Comparison of ENCODE assay signal across 21 mouse cellular contexts in the genomic region with DNA sequence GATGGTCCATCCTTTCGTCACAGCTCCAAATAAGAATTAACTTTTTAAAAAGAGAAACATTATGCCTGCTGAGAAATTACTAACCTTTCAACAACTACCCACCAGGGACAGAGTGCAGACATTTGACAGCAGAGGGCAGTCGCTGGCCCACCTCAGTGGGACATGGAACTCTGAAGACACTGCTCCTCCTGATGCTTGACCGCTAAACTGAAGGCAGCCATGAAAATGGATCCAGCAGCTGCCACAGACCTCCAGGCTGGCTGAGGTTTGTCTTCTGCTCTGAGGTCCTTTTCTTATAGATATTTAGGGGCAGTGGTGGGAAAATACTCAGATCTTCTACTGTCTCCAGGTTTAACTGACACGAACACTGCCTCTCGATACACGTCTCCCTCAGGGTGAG.
A peak's percentile ranks its signal among the peaks of the same experiment; 100 is the strongest.
DNase-seq lines count a peak whose midpoint lies in the region; ATAC-seq and TF ChIP-seq lines count a peak whose summit lies in the region.
"Had no signal": no experiment of that assay in that cellular context is flagged by ENCODE, and none has a peak within 500 bp of the region (broad histone marks: within the 10 kb centered on the region; RNA-seq: fewer than 3 reads in every experiment).

No protein-coding gene starts in this region.

- H3K4me3 ChIP-seq in midbrain, embryonic 11.5 days (ENCODE audit: low read depth, low read length), result no peak overlapping the region
- no peak overlapping the region for H3K4me3 ChIP-seq in midbrain, embryonic 14.5 days (replicated peaks; ENCODE audit: low read depth, low read length)
- H3K4me3 ChIP-seq in CH12.LX (replicated peaks in 1 of 3; ENCODE audit: low read depth in 2 of 3, low read length in 2 of 3, poor library complexity in 1 of 3), result no peak overlapping the region

- no peak for TF ChIP-seq POLR2A in CH12.LX (IDR thresholded peaks at IDR 0.05; ENCODE audit: low read depth, low read length)

- no peaks in the 10 kb centered on the region for H3K36me3 ChIP-seq in midbrain, embryonic 11.5 days (ENCODE audit: control insufficient read depth, insufficient read depth, low read length)
- no peaks in the 10 kb centered on the region for H3K36me3 ChIP-seq in midbrain, embryonic 14.5 days (ENCODE audit: control insufficient read depth, insufficient read depth, low read length)
- no peaks in the 10 kb centered on the region for H3K36me3 ChIP-seq in CH12.LX (replicated peaks in 1 of 2; ENCODE audit: control insufficient read depth in 1 of 2, insufficient read depth in 1 of 2, low read length in 1 of 2)
- H3K36me3 ChIP-seq: G1E had no signal

- TF ChIP-seq RAD21 in CH12.LX (IDR thresholded peaks at IDR 0.05; ENCODE audit: low read depth, low read length), result peak; percentile 26

- H3K27ac ChIP-seq in midbrain, embryonic 11.5 days (ENCODE audit: low read depth, low read length), result no peak overlapping the region
- no peak overlapping the region for H3K27ac ChIP-seq in midbrain, embryonic 14.5 days (replicated peaks; ENCODE audit: low read depth, low read length)
- no peak overlapping the region for H3K27ac ChIP-seq in CH12.LX (ENCODE audit: insufficient read depth, low read depth)

- ATAC-seq in midbrain, embryonic 11.5 days (ENCODE audit: low FRiP score), result no peak
- no peak for ATAC-seq in midbrain, embryonic 14.5 days (ENCODE audit: low FRiP score, low TSS enrichment)
- ATAC-seq: activated CD4-positive, CD25-positive, alpha-beta regulatory T cell, adult 4 months; CD4-positive, CD25-positive, alpha-beta regulatory T cell, adult 4 months; Patski had no signal

- H3K79me2 ChIP-seq in CH12.LX (replicated peaks; ENCODE audit: control insufficient read depth, extremely low read depth, insufficient read depth, poor library complexity, severe bottlenecking), result no peaks in the 10 kb centered on the region

- no peak overlapping the region for H3K9ac ChIP-seq in midbrain, embryonic 11.5 days (ENCODE audit: low read length)
- H3K9ac ChIP-seq in midbrain, embryonic 14.5 days (replicated peaks; ENCODE audit: low read length), result no peak overlapping the region
- no peak overlapping the region for H3K9ac ChIP-seq in CH12.LX (ENCODE audit: insufficient read depth, low read depth)

- H3K9me3 ChIP-seq in midbrain, embryonic 11.5 days (ENCODE audit: control insufficient read depth, low read length), result no peaks in the 10 kb centered on the region
- no peaks in the 10 kb centered on the region for H3K9me3 ChIP-seq in midbrain, embryonic 14.5 days (ENCODE audit: control insufficient read depth, low read length)
- H3K9me3 ChIP-seq in CH12.LX (replicated peaks; ENCODE audit: low read length), result no peaks in the 10 kb centered on the region
- H3K9me3 ChIP-seq: G1E had no signal

- 92% methylated on average over 6 of the region's 6 CpGs for whole genome bisulfite sequencing in midbrain, embryonic 11.5 days
- WGBS in midbrain, embryonic 14.5 days, result 93% methylated on average over 6 of the region's 6 CpGs

- intact Hi-C loops in heart, postnatal 25 days (cut with DNase I), result no loop called here

- H3K4me1 ChIP-seq in midbrain, embryonic 11.5 days (ENCODE audit: control insufficient read depth, insufficient read depth, low read length), result peaks cover 3% of the 10 kb centered on the region; the same call in 1 of the 2 replicates
- no peaks in the 10 kb centered on the region for H3K4me1 ChIP-seq in midbrain, embryonic 14.5 days (ENCODE audit: control insufficient read depth, insufficient read depth, low read length)
- no peaks in the 10 kb centered on the region for H3K4me1 ChIP-seq in CH12.LX (ENCODE audit: control insufficient read depth in 1 of 2, insufficient read depth in 2 of 2)

- H3K4me2 ChIP-seq in midbrain, embryonic 11.5 days, result no peak overlapping the region
- H3K4me2 ChIP-seq in midbrain, embryonic 14.5 days (ENCODE audit: low read length), result no peak overlapping the region
- no peak overlapping the region for H3K4me2 ChIP-seq in CH12.LX (ENCODE audit: insufficient read depth, low read depth, poor library complexity, severe bottlenecking)

- TF ChIP-seq CTCF in CH12.LX (conservative IDR thresholded peaks at IDR 0.05 in 1 of 2, IDR thresholded peaks at IDR 0.05 in 1 of 2; ENCODE audit: low read depth in 2 of 2, low read length in 2 of 2), result peak in 1 of 2 experiments; percentile 57; a peak in 2 of 4 replicates

- dilution Hi-C loops in CH12.LX (cut with MboI; ENCODE audit: extremely low pct_ligation_motif_present, extremely low pct_unique_long_range_greater_than_20kb, low sequenced_read_pairs), result no loop called here

- H3K27me3 ChIP-seq in midbrain, embryonic 11.5 days (ENCODE audit: control insufficient read depth, insufficient read depth, low read length), result peaks cover 43% of the 10 kb centered on the region
- peaks cover 25% of the 10 kb centered on the region for H3K27me3 ChIP-seq in midbrain, embryonic 14.5 days (ENCODE audit: control insufficient read depth, insufficient read depth, low read length)
- H3K27me3 ChIP-seq in CH12.LX (replicated peaks), result no peaks in the 10 kb centered on the region
- H3K27me3 ChIP-seq: Patski had no signal

- DNase-seq in heart, adult 11 months, result peak; percentile 66
- DNase-seq in heart, postnatal 25 days (ENCODE audit: low spot score), result no peak
- DNase-seq in midbrain, embryonic 11.5 days (ENCODE audit: low spot score, missing footprints), result peak; percentile 62
- DNase-seq in midbrain, embryonic 14.5 days, result no peak
- DNase-seq in CH12.LX (ENCODE audit: extremely low read depth), result no peak
- no peak for DNase-seq in cerebellum, adult 11-12 months
- DNase-seq: adrenal gland, adult 2 months; adrenal gland, adult 8-10 months; adrenal gland, postnatal 10 days; adrenal gland, postnatal 14 days; adrenal gland, postnatal 25 days; adrenal gland, postnatal 36 days; B cell, adult 2 months; cerebellum, adult 11 months; cerebellum, adult 18-20 months; cerebellum, adult 2 months; cerebellum, adult 8-10 months had no signal

- no peak for TF ChIP-seq EP300 in CH12.LX (IDR thresholded peaks at IDR 0.05; ENCODE audit: low read length)

- in situ Hi-C loops in CH12.LX (cut with MboI; ENCODE audit: low pct_ligation_motif_present, low pct_unique_long_range_greater_than_20kb, low sequenced_read_pairs), result no loop called here

TF ChIP-seq in CH12.LX, 34 proteins besides CTCF, POLR2A, EP300 and RAD21:
- no peak for TF ChIP-seq POLR2AphosphoS2 (IDR thresholded peaks at IDR 0.05; ENCODE audit: low read depth, low read length)
- TF ChIP-seq SMC3 (IDR thresholded peaks at IDR 0.05; ENCODE audit: low read depth, low read length), result peak; percentile 66

Comparison
In these comparisons a context has a peak if more than half of its experiments do, and no peak if none do; other contexts are left out.
1. DNase-seq: peak in heart, adult 11 months (single experiment) and midbrain, embryonic 11.5 days (single experiment); none in heart, postnatal 25 days (single experiment), midbrain, embryonic 14.5 days (single experiment), CH12.LX (single experiment) and cerebellum, adult 11-12 months (single experiment).